ENCODE assay signal across 11 mouse cellular contexts in genomic region chr14:76536921-76537320, GRCm38 (mm10). TPM values are rescaled to one million over a fixed set of nuclear protein-coding genes. Genes with fewer than 3 reads are reported as not detected.
DNase-seq lines count a peak whose midpoint lies in the region; ATAC-seq lines count a peak whose summit lies in the region.
"Had no signal": no experiment of that assay in that cellular context is flagged by ENCODE, and none has a peak within 500 bp of the region (broad histone marks: within the 10 kb centered on the region; RNA-seq: fewer than 3 reads in every experiment).

No protein-coding gene starts in this region.

- H3K9ac ChIP-seq in forebrain, embryonic 14.5 days (ENCODE audit: low read length): no peak overlapping the region
- H3K9ac ChIP-seq in limb, embryonic 11.5 days (ENCODE audit: low read length): no peak overlapping the region
- H3K9ac ChIP-seq in midbrain, embryonic 16.5 days (ENCODE audit: low read depth, low read length): no peak overlapping the region
- H3K9ac ChIP-seq: stomach, embryonic 15.5 days had no signal

- H3K4me2 ChIP-seq in forebrain, embryonic 14.5 days (ENCODE audit: low read length): no peak overlapping the region
- no peak overlapping the region for H3K4me2 ChIP-seq in limb, embryonic 11.5 days (ENCODE audit: low read depth, severe bottlenecking)
- no peak overlapping the region for H3K4me2 ChIP-seq in midbrain, embryonic 16.5 days (ENCODE audit: low read length)
- H3K4me2 ChIP-seq: stomach, embryonic 15.5 days had no signal

- 41% methylated on average over 6 of the region's 6 CpGs for WGBS in forebrain, embryonic 10.5 days
- WGBS in forebrain, embryonic 14.5 days: 48% methylated on average over 6 of the region's 6 CpGs
- WGBS in limb, embryonic 11.5 days: 7% methylated on average over 6 of the region's 6 CpGs
- 24% methylated on average over 6 of the region's 6 CpGs for WGBS in midbrain, embryonic 16.5 days

- no peaks in the 10 kb centered on the region for H3K36me3 ChIP-seq in forebrain, embryonic 10.5 days (replicated peaks)
- H3K36me3 ChIP-seq in forebrain, embryonic 14.5 days (ENCODE audit: control insufficient read depth, insufficient read depth, low read length): no peaks in the 10 kb centered on the region
- no peaks in the 10 kb centered on the region for H3K36me3 ChIP-seq in limb, embryonic 11.5 days (ENCODE audit: control insufficient read depth, insufficient read depth, low read length)
- H3K36me3 ChIP-seq in midbrain, embryonic 16.5 days (ENCODE audit: control insufficient read depth, insufficient read depth, low read length): no peaks in the 10 kb centered on the region
- H3K36me3 ChIP-seq: stomach, embryonic 15.5 days had no signal

- no peaks in the 10 kb centered on the region for H3K9me3 ChIP-seq in forebrain, embryonic 10.5 days
- no peaks in the 10 kb centered on the region for H3K9me3 ChIP-seq in forebrain, embryonic 14.5 days (replicated peaks; ENCODE audit: control insufficient read depth, low read length)
- no peaks in the 10 kb centered on the region for H3K9me3 ChIP-seq in limb, embryonic 11.5 days (ENCODE audit: control insufficient read depth, low read length)
- H3K9me3 ChIP-seq in midbrain, embryonic 16.5 days (replicated peaks; ENCODE audit: control insufficient read depth, low read length, poor library complexity, severe bottlenecking): no peaks in the 10 kb centered on the region
- H3K9me3 ChIP-seq: stomach, embryonic 15.5 days had no signal

- no peak for DNase-seq in forebrain, embryonic 10.5 days (ENCODE audit: extremely low spot score, low spot score)
- no peak for DNase-seq in forebrain, embryonic 14.5 days (ENCODE audit: low spot score)
- DNase-seq in ovary, postnatal 36 days (ENCODE audit: low spot score): peak; percentile 40
- no peak for DNase-seq in ovary, postnatal 14 days (ENCODE audit: low spot score)
- DNase-seq in limb, embryonic 11.5 days (ENCODE audit: low spot score): peak; percentile 41
- no peak for DNase-seq in frontal cortex, adult 2 months (ENCODE audit: extremely low spot score in 1 of 2, low spot score in 1 of 2)
- no peak for DNase-seq in left cerebral cortex, postnatal 25 days (ENCODE audit: low spot score in 2 of 2)
- DNase-seq: heart, adult 18-20 months had no signal

- H3K27ac ChIP-seq in forebrain, embryonic 10.5 days: peak overlapping the region; percentile 57
- no peak overlapping the region for H3K27ac ChIP-seq in forebrain, embryonic 14.5 days (ENCODE audit: low read depth, low read length)
- no peak overlapping the region for H3K27ac ChIP-seq in limb, embryonic 11.5 days (replicated peaks; ENCODE audit: low read depth, low read length)
- no peak overlapping the region for H3K27ac ChIP-seq in midbrain, embryonic 16.5 days (ENCODE audit: low read length)
- H3K27ac ChIP-seq: stomach, embryonic 15.5 days had no signal

- intact Hi-C loops in left cerebral cortex, postnatal 25 days (cut with DNase I): no loop called here

- no peaks in the 10 kb centered on the region for H3K27me3 ChIP-seq in forebrain, embryonic 10.5 days (ENCODE audit: poor library complexity, severe bottlenecking)
- H3K27me3 ChIP-seq in forebrain, embryonic 14.5 days (replicated peaks; ENCODE audit: control insufficient read depth, insufficient read depth, low read length): no peaks in the 10 kb centered on the region
- no peaks in the 10 kb centered on the region for H3K27me3 ChIP-seq in limb, embryonic 11.5 days (ENCODE audit: control insufficient read depth, insufficient read depth, low read length)
- no peaks in the 10 kb centered on the region for H3K27me3 ChIP-seq in midbrain, embryonic 16.5 days (ENCODE audit: control insufficient read depth, insufficient read depth, low read depth, low read length)
- H3K27me3 ChIP-seq: stomach, embryonic 15.5 days had no signal

- ATAC-seq in forebrain, embryonic 14.5 days: no peak
- no peak for ATAC-seq in limb, embryonic 11.5 days (ENCODE audit: insufficient number of reproducible peaks, low FRiP score, low TSS enrichment, low read depth)
- ATAC-seq in midbrain, embryonic 16.5 days: no peak

- H3K4me3 ChIP-seq in forebrain, embryonic 10.5 days: no peak overlapping the region
- no peak overlapping the region for H3K4me3 ChIP-seq in forebrain, embryonic 14.5 days (ENCODE audit: low read depth, low read length)
- no peak overlapping the region for H3K4me3 ChIP-seq in limb, embryonic 11.5 days (ENCODE audit: low read depth, low read length)
- H3K4me3 ChIP-seq in midbrain, embryonic 16.5 days (ENCODE audit: low read depth, low read length): no peak overlapping the region
- H3K4me3 ChIP-seq: stomach, embryonic 15.5 days had no signal

- H3K4me1 ChIP-seq in forebrain, embryonic 10.5 days: peaks cover 49% of the 10 kb centered on the region
- H3K4me1 ChIP-seq in forebrain, embryonic 14.5 days (ENCODE audit: control insufficient read depth, insufficient read depth, low read length): peaks cover 11% of the 10 kb centered on the region
- peaks cover 26% of the 10 kb centered on the region for H3K4me1 ChIP-seq in limb, embryonic 11.5 days (ENCODE audit: control insufficient read depth, insufficient read depth, low read length)
- H3K4me1 ChIP-seq in midbrain, embryonic 16.5 days (ENCODE audit: control insufficient read depth, insufficient read depth, low read length): peaks cover 7% of the 10 kb centered on the region

RNA-seq across cellular contexts. Expression of gene Serp2, which starts 19.8 kb away (rescaled TPM):
- polyA plus RNA-seq in forebrain, embryonic 10.5 days (2016; fragmentation: Nextera tagmentation; extraction: Ambion mirVana): 24.9 and 25.2 TPM in 2 replicates
- 141 and 147 TPM in 2 replicates for polyA plus RNA-seq in forebrain, embryonic 14.5 days (2014; fragmentation: Nextera tagmentation; extraction: Ambion mirVana)
- 18.7 and 19.4 TPM in 2 replicates for polyA plus RNA-seq in limb, embryonic 11.5 days (2014; fragmentation: Nextera tagmentation; extraction: Ambion mirVana)
- polyA plus RNA-seq in frontal cortex, adult 2 months (2012; rRNA removed): 195 and 205 TPM in 2 replicates
- 207 and 239 TPM in 2 replicates for polyA plus RNA-seq in midbrain, embryonic 16.5 days (2015; fragmentation: Nextera tagmentation; extraction: Ambion mirVana)
- total RNA-seq in left cerebral cortex, postnatal 25 days (2021): 100 to 1,000 TPM; 175 to 186 TPM
- total RNA-seq: megakaryocyte, adult 5-6 weeks had no signal

Comparison
In these comparisons a context has a peak if more than half of its experiments do, and no peak if none do; other contexts are left out.
1. DNase-seq: peak in ovary, postnatal 36 days (single experiment) and limb, embryonic 11.5 days (single experiment); none in forebrain, embryonic 10.5 days (single experiment), forebrain, embryonic 14.5 days (single experiment), ovary, postnatal 14 days (single experiment), frontal cortex, adult 2 months (0 of 2) and left cerebral cortex, postnatal 25 days (0 of 2).